Mouse (Mus musculus) lung, adult 2 months (tissue): ENCODE measurements around the gene Mrtfa.

Experiments used
- CTCF ChIP-seq: fragments of 200-500 bp; IDR thresholded peaks from 2 replicates; pipeline ENCODE4 v1.5.1; 2011; ENCODE audit warnings: mild to moderate bottlenecking, low read length, control low read depth; ENCODE audit not compliant: insufficient read depth
- POLR2A ChIP-seq: fragments of 200-500 bp; IDR thresholded peaks from 2 replicates; pipeline ENCODE4 v1.6.1; 2011; ENCODE audit warnings: low read depth, mild to moderate bottlenecking, control low read depth, low read length, borderline replicate concordance; ENCODE audit errors: extremely low read depth

DNA sequence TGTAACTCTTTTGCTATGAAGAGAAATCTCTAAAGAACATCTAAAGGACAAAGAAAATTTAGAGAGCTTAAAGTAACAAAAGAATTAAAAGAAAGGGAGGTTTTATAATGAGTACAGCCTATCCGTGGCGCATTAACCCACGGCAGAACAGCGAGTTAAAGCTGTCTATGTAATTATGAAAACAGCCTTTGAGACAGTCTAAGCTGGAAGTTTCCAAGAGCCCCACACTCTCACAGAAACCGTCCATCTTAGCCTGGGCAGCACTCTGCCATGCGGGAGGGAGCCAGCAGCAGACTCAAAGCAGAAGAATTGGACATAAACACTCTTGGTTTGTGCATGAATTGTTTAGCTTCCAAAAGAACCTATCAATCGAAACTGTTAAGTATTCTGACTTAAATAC is 103.0 kb downstream of the Mrtfa start:
- TF ChIP-seq POLR2A (no peak), CTCF (no peak)
